Mouse (Mus musculus) MEL (cell line): ENCODE results near the gene Ccdc158. TPM values are rescaled to one million over a fixed set of nuclear protein-coding genes. Genes with fewer than 3 reads are reported as not detected.

Experiments used
- DNase-seq: peaks from one replicate; pipeline ENCODE4 v3.0.0; 2011; ENCODE audit warnings: low read depth, low spot score
- H3K27ac ChIP-seq: 2 replicates; pipeline ENCODE4 v1.5.1; 2012; ENCODE audit warnings: low read depth, mild to moderate bottlenecking, control low read depth, low read length, moderate library complexity; ENCODE audit not compliant: control insufficient read depth
- H3K27me3 ChIP-seq, 2 experiments: fragments of 150-350 bp in 1 of 2; sonication (generic) in 1 of 2; 2 replicates each; pipeline ENCODE4 v1.6.1; 2012; ENCODE audit warnings: low read length in 2 of 2, mild to moderate bottlenecking in 2 of 2, improper control_type of control experiment in 1 of 2, moderate library complexity in 1 of 2; ENCODE audit not compliant: insufficient read depth in 2 of 2, control insufficient read depth in 1 of 2
- H3K36me3 ChIP-seq, 2 experiments: 2 replicates each; pipeline ENCODE4 v1.6.1; 2012 to 2014; ENCODE audit warnings: low read length in 2 of 2, improper control_type of control experiment in 1 of 2, inconsistent platforms in 1 of 2, mild to moderate bottlenecking in 1 of 2; ENCODE audit not compliant: insufficient read depth in 2 of 2, control insufficient read depth in 1 of 2
- H3K4me1 ChIP-seq, 2 experiments: fragments of 150-350 bp in 1 of 2; sonication (generic) in 1 of 2; 2 replicates each; pipeline ENCODE4 v1.6.1; 2012; ENCODE audit warnings: low read length in 2 of 2, improper control_type of control experiment in 1 of 2, mild to moderate bottlenecking in 1 of 2; ENCODE audit not compliant: insufficient read depth in 2 of 2, control insufficient read depth in 1 of 2
- H3K4me3 ChIP-seq, 2 experiments: fragments of 150-350 bp in 1 of 2; sonication (generic) in 1 of 2; 2 replicates each; pipeline ENCODE4 v1.5.1; 2012; ENCODE audit warnings: low read depth in 2 of 2, low read length in 2 of 2, mild to moderate bottlenecking in 2 of 2, moderate library complexity in 2 of 2, control low read depth in 1 of 2, improper control_type of control experiment in 1 of 2; ENCODE audit not compliant: control insufficient read depth in 1 of 2, insufficient read depth in 1 of 2
- H3K79me2 ChIP-seq: 2 replicates; pipeline ENCODE4 v1.6.1; 2012; ENCODE audit warnings: mild to moderate bottlenecking, low read length, moderate library complexity; ENCODE audit not compliant: control insufficient read depth, poor library complexity, insufficient read depth
- H3K9ac ChIP-seq: 2 replicates; pipeline ENCODE4 v1.6.1; 2012; ENCODE audit warnings: low read depth, mild to moderate bottlenecking, control low read depth, low read length, moderate library complexity; ENCODE audit not compliant: control insufficient read depth, poor library complexity, severe bottlenecking
- H3K9me3 ChIP-seq: fragments of 150-350 bp; sonication (generic); replicated peaks from 2 replicates; pipeline ENCODE4 v1.6.1; 2012; ENCODE audit warnings: mild to moderate bottlenecking, low read length, improper control_type of control experiment, moderate library complexity; ENCODE audit not compliant: insufficient read depth
- CHD2 ChIP-seq: IDR thresholded peaks from 2 replicates; pipeline ENCODE4 v1.6.1; 2011; ENCODE audit warnings: low read length, improper control_type of control experiment
- CTCF ChIP-seq, 3 experiments: IDR thresholded peaks in 2 of 3; conservative IDR thresholded peaks in 1 of 3; 2 replicates each; pipeline ENCODE4 v1.5.1; 2011 to 2012; ENCODE audit warnings: low read length in 3 of 3, low read depth in 2 of 3, mild to moderate bottlenecking in 2 of 3, improper control_type of control experiment in 1 of 3, inconsistent platforms in 1 of 3, mixed read lengths in 1 of 3, moderate library complexity in 1 of 3; ENCODE audit not compliant: control insufficient read depth in 1 of 3, insufficient read depth in 1 of 3, poor library complexity in 1 of 3, severe bottlenecking in 1 of 3
- E2F4 ChIP-seq: IDR thresholded peaks from 2 replicates; pipeline ENCODE4 v1.6.1; 2011; ENCODE audit warnings: low read depth, low read length, improper control_type of control experiment, borderline replicate concordance
- ELF1 ChIP-seq: IDR thresholded peaks from 2 replicates; pipeline ENCODE4 v1.6.1; 2014; ENCODE audit warnings: low read depth, mild to moderate bottlenecking, inconsistent platforms, low read length, improper control_type of control experiment, moderate library complexity
- EP300 ChIP-seq, 2 experiments: IDR thresholded peaks; 2 replicates each; pipeline ENCODE4 v1.6.1; 2011; ENCODE audit warnings: improper control_type of control experiment in 2 of 2, low read length in 2 of 2, low read depth in 1 of 2, mild to moderate bottlenecking in 1 of 2
- JUND ChIP-seq: IDR thresholded peaks from 2 replicates; pipeline ENCODE4 v1.6.1; 2011; ENCODE audit warnings: low read depth, mild to moderate bottlenecking, improper control_type of control experiment, low read length
- MAFK ChIP-seq: IDR thresholded peaks from 2 replicates; pipeline ENCODE4 v1.6.1; 2011; ENCODE audit warnings: low read depth, mild to moderate bottlenecking, low read length, improper control_type of control experiment, borderline replicate concordance
- MYB ChIP-seq: IDR thresholded peaks from 2 replicates; pipeline ENCODE4 v1.6.1; 2011; ENCODE audit warnings: mild to moderate bottlenecking, low read depth, low read length, improper control_type of control experiment
- MYC ChIP-seq: IDR thresholded peaks from 2 replicates; pipeline ENCODE4 v1.6.1; 2011; ENCODE audit warnings: low read depth, mild to moderate bottlenecking, low read length, improper control_type of control experiment, moderate library complexity
- NELFE ChIP-seq: IDR thresholded peaks from 2 replicates; pipeline ENCODE4 v1.6.1; 2011; ENCODE audit warnings: low read depth, low read length, improper control_type of control experiment
- NRF1 ChIP-seq: IDR thresholded peaks from 2 replicates; pipeline ENCODE4 v1.6.1; 2014; ENCODE audit warnings: low read depth, mild to moderate bottlenecking, inconsistent platforms, low read length, improper control_type of control experiment, moderate library complexity; ENCODE audit not compliant: poor library complexity, insufficient read depth, severe bottlenecking
- POLR2AphosphoS2 ChIP-seq: IDR thresholded peaks from 2 replicates; pipeline ENCODE4 v1.6.1; 2011; ENCODE audit warnings: low read length, improper control_type of control experiment
- RAD21 ChIP-seq: IDR thresholded peaks from 2 replicates; pipeline ENCODE4 v1.6.1; 2011; ENCODE audit warnings: mild to moderate bottlenecking, low read depth, low read length, improper control_type of control experiment
- SMC3 ChIP-seq: IDR thresholded peaks from 2 replicates; pipeline ENCODE4 v1.6.1; 2011; ENCODE audit warnings: low read depth, low read length, improper control_type of control experiment
- TAL1 ChIP-seq: IDR thresholded peaks from 2 replicates; pipeline ENCODE4 v1.6.1; 2012; ENCODE audit warnings: mild to moderate bottlenecking, inconsistent platforms, low read length, moderate library complexity, mixed read lengths
- UBTF ChIP-seq: IDR thresholded peaks from 2 replicates; pipeline ENCODE4 v1.6.1; 2012; ENCODE audit warnings: low read depth, mild to moderate bottlenecking, inconsistent platforms, low read length, improper control_type of control experiment, moderate library complexity, borderline replicate concordance; ENCODE audit not compliant: insufficient read depth
- USF1 ChIP-seq: IDR thresholded peaks from 2 replicates; pipeline ENCODE4 v1.6.1; 2014; ENCODE audit warnings: low read depth, mild to moderate bottlenecking, inconsistent platforms, low read length, improper control_type of control experiment, moderate library complexity
- USF2 ChIP-seq, 2 experiments: IDR thresholded peaks; 2 replicates each; pipeline ENCODE4 v1.6.1; 2011 to 2012; ENCODE audit warnings: improper control_type of control experiment in 2 of 2, low read length in 2 of 2, borderline replicate concordance in 1 of 2, inconsistent platforms in 1 of 2, low read depth in 1 of 2, mild to moderate bottlenecking in 1 of 2; ENCODE audit not compliant: insufficient read depth in 1 of 2
- ZC3H11A ChIP-seq: IDR thresholded peaks from 2 replicates; pipeline ENCODE4 v1.6.1; 2012; ENCODE audit warnings: low read depth, mild to moderate bottlenecking, inconsistent platforms, low read length, improper control_type of control experiment
- ZMIZ1 ChIP-seq: IDR thresholded peaks from 2 replicates; pipeline ENCODE4 v1.6.1; 2012; ENCODE audit warnings: low read depth, mild to moderate bottlenecking, inconsistent platforms, low read length, improper control_type of control experiment, moderate library complexity
- ZNF384 ChIP-seq: IDR thresholded peaks from 2 replicates; pipeline ENCODE4 v1.6.1; 2012; ENCODE audit warnings: low read depth, mild to moderate bottlenecking, inconsistent platforms, low read length, improper control_type of control experiment
- polyA plus RNA-seq, 2 experiments: library from polyadenylated mRNA; stranded (reverse) in 1 of 2; unstranded in 1 of 2; fragments of >175 nt in 1 of 2; fragments of >200 nt in 1 of 2; gene quantifications; 2 replicates each; pipeline versions ENCODE4 v1.2.1 to v1.2.4; 2012; ENCODE audit warnings: low replicate concordance in 2 of 2, low read depth in 1 of 2; ENCODE audit not compliant: insufficient read length in 2 of 2, insufficient read depth in 1 of 2, missing spikeins in 1 of 2
- total RNA-seq: library from RNA; depleted of rRNA; stranded (reverse); fragments of 300-350 nt; gene quantifications from 2 replicates; pipeline ENCODE4 v1.2.3, GENCODE M21; 2012

Ccdc158 gene
- total and polyA plus RNA-seq, 3 experiments = 0.28 TPM; not detected in 2

GRCm38 (mm10) chr5:92675574-92675920 is 476 bp upstream of the Ccdc158 start:
- Histone ChIP-seq H3K4me3 (no peak overlapping the region), H3K27ac (no peak overlapping the region), H3K27me3 (peaks cover 2% of the 10 kb centered on the region in 2 experiments; a peak in 1 of 4 replicates), H3K9me3 (no peaks in the 10 kb centered on the region), H3K79me2 (no peaks in the 10 kb centered on the region), H3K4me1 (no peaks in the 10 kb centered on the region)
- TF ChIP-seq CHD2 = no peak
- TF ChIP-seq UBTF = no peak
- TF ChIP-seq ZNF384 = no peak
- no peak for TF ChIP-seq EP300 (IDR thresholded peaks at IDR 0.05; ENCODE audit: low read depth in 1 of 2, low read length in 2 of 2)
- no peak for TF ChIP-seq ZC3H11A
- TF ChIP-seq E2F4 = no peak
- TF ChIP-seq USF2 (IDR thresholded peaks at IDR 0.05; ENCODE audit: borderline replicate concordance in 1 of 2, insufficient read depth in 1 of 2, low read depth in 1 of 2, low read length in 2 of 2) = no peak
- TF ChIP-seq RAD21 = no peak
- no peak for TF ChIP-seq MAFK
- TF ChIP-seq NELFE = no peak
- TF ChIP-seq USF1 = no peak
- no peak for TF ChIP-seq POLR2AphosphoS2
- TF ChIP-seq ELF1 = no peak
- TF ChIP-seq, all 39 proteins: peak for 0
- Histone ChIP-seq H3K36me3 (no peaks in the 10 kb centered on the region), H3K9ac (no peak overlapping the region)
- no peak for DNase-seq

- no peaks in the 10 kb centered on the region for H3K9me3 ChIP-seq
- TF ChIP-seq USF1 (peak; percentile 67), E2F4 (no peak)
- TF ChIP-seq, all 39 proteins: peak for 1
- H3K9ac ChIP-seq = no peak overlapping the region
- H3K4me1 ChIP-seq = 0 out of 4 replicates have a peak, but pooled peaks cover 0 to 2% of the 10 kb centered on the region in 2 experiments
- peaks cover 2% of the 10 kb centered on the region in 2 experiments; a peak in 3 of 4 replicates for H3K27me3 ChIP-seq
- H3K79me2 ChIP-seq = no peaks in the 10 kb centered on the region
- DNase-seq = peak; percentile 4
- H3K4me3 ChIP-seq = no peak overlapping the region
- no peaks in the 10 kb centered on the region for H3K36me3 ChIP-seq
- H3K27ac ChIP-seq = no peak overlapping the region
These were observed 8.2 kb downstream of the Ccdc158 start for GRCm38 (mm10) chr5:92666860-92667259.

- H3K9ac ChIP-seq = no peak overlapping the region
- TF ChIP-seq JUND = no peak
- TF ChIP-seq MYB = no peak
- TF ChIP-seq NRF1 = no peak
- no peak for TF ChIP-seq ZMIZ1
- TF ChIP-seq MYC = no peak
- TF ChIP-seq RAD21 = peak; percentile 30
- 0 out of 2 replicates have a peak, but pooled peaks have one; percentile 21 for TF ChIP-seq SMC3
- no peak for TF ChIP-seq UBTF
- peak in 2 of 3 experiments; percentile 4 to 34; a peak in 2 of 6 replicates for TF ChIP-seq CTCF (IDR thresholded peaks at IDR 0.05 in 2 of 3, conservative IDR thresholded peaks at IDR 0.05 in 1 of 3; ENCODE audit: control insufficient read depth in 1 of 3, insufficient read depth in 1 of 3, low read depth in 2 of 3, low read length in 3 of 3, poor library complexity in 1 of 3, severe bottlenecking in 1 of 3)
- no peak for TF ChIP-seq TAL1
- 0 out of 2 replicates have a peak, but pooled peaks have one; percentile 9 for TF ChIP-seq ZNF384
- no peak for TF ChIP-seq CHD2
- no peaks in the 10 kb centered on the region for H3K36me3 ChIP-seq
- DNase-seq = peak; percentile 33
- no peaks in the 10 kb centered on the region for H3K9me3 ChIP-seq
- 0 out of 4 replicates have a peak, but pooled peaks cover 0 to 2% of the 10 kb centered on the region in 2 experiments for H3K4me1 ChIP-seq
- H3K27me3 ChIP-seq = no peaks in the 10 kb centered on the region; a peak in 1 of 4 replicates
- no peak overlapping the region for H3K4me3 ChIP-seq
- H3K79me2 ChIP-seq = no peaks in the 10 kb centered on the region
- H3K27ac ChIP-seq = no peak overlapping the region
These were observed 10.8 kb downstream of the Ccdc158 start for GRCm38 (mm10) chr5:92664321-92664720.
